8 mouse cellular contexts compared by ENCODE assay signal in genomic region chr17:44733544-44734310, GRCm38 (mm10). TPM values are rescaled to one million over a fixed set of nuclear protein-coding genes. Genes with fewer than 3 reads are reported as not detected.
DNase-seq lines count a peak whose midpoint lies in the region; ATAC-seq and TF ChIP-seq lines count a peak whose summit lies in the region.

No protein-coding gene starts in this region.

- H3K27me3 ChIP-seq in heart, postnatal 0 days (ENCODE audit: control insufficient read depth, insufficient read depth, low read length): peaks cover 72% of the 10 kb centered on the region
- H3K27me3 ChIP-seq in midbrain, embryonic 10.5 days (ENCODE audit: low read depth, poor library complexity, severe bottlenecking): peaks cover 99% of the 10 kb centered on the region

- TF ChIP-seq CTCF in bone marrow, adult 2 months (IDR thresholded peaks at IDR 0.05; ENCODE audit: control insufficient read depth, insufficient read depth, low read length): no peak
- no peak for TF ChIP-seq CTCF in heart, postnatal 0 days (IDR thresholded peaks at IDR 0.05; ENCODE audit: low read depth)

- H3K27ac ChIP-seq in bone marrow, adult 2 months (ENCODE audit: control insufficient read depth, insufficient read depth, low read depth, low read length, poor library complexity): peak overlapping the region; percentile 98
- H3K27ac ChIP-seq in heart, postnatal 0 days (ENCODE audit: low read depth): no peak overlapping the region
- H3K27ac ChIP-seq in midbrain, embryonic 10.5 days (replicated peaks): no peak overlapping the region

- no peak for TF ChIP-seq EP300 in heart, postnatal 0 days (IDR thresholded peaks at IDR 0.05; ENCODE audit: low read depth)

- peak overlapping the region; percentile 90 for H3K4me3 ChIP-seq in bone marrow, adult 2 months (replicated peaks; ENCODE audit: control insufficient read depth, low read depth, low read length)
- peak overlapping the region; percentile 67 for H3K4me3 ChIP-seq in heart, postnatal 0 days (ENCODE audit: low read depth, low read length)
- peak overlapping the region; percentile 71 for H3K4me3 ChIP-seq in midbrain, embryonic 10.5 days

- WGBS in bone marrow, adult 2 months: 2% methylated on average over 23 of the region's 23 CpGs
- WGBS in heart, postnatal 0 days: 12% methylated on average over 23 of the region's 23 CpGs
- 1% methylated on average over 23 of the region's 23 CpGs for WGBS in midbrain, embryonic 10.5 days

- no peaks in the 10 kb centered on the region; the same call in 1 of the 2 replicates for H3K4me1 ChIP-seq in bone marrow, adult 2 months (ENCODE audit: control insufficient read depth, insufficient read depth, low read length)
- H3K4me1 ChIP-seq in heart, postnatal 0 days (ENCODE audit: control insufficient read depth, insufficient read depth): peaks cover 11% of the 10 kb centered on the region; the same call in 1 of the 2 replicates
- peaks cover 44% of the 10 kb centered on the region for H3K4me1 ChIP-seq in midbrain, embryonic 10.5 days

- DNase-seq in kidney, postnatal 10 days: peak; percentile 31
- no peak for DNase-seq in kidney, postnatal 25 days
- no peak for DNase-seq in heart, postnatal 0 days (ENCODE audit: low spot score)
- no peak for DNase-seq in midbrain, embryonic 10.5 days (ENCODE audit: low spot score)
- no peak for DNase-seq in right cerebral cortex, postnatal 4 days
- DNase-seq in T-cell, adult 2 months (ENCODE audit: low spot score): no peak
- DNase-seq in right cerebral cortex, postnatal 36 days (ENCODE audit: low spot score in 2 of 2): no peak

- no peaks in the 10 kb centered on the region for H3K9me3 ChIP-seq in heart, postnatal 0 days (replicated peaks; ENCODE audit: control insufficient read depth, low read length)
- H3K9me3 ChIP-seq in midbrain, embryonic 10.5 days (replicated peaks): no peaks in the 10 kb centered on the region

- TF ChIP-seq POLR2A in bone marrow, adult 2 months (IDR thresholded peaks at IDR 0.05; ENCODE audit: borderline replicate concordance, control insufficient read depth, low read depth, low read length): no peak

- H3K9ac ChIP-seq in heart, postnatal 0 days (replicated peaks; ENCODE audit: low read depth, low read length): no peak overlapping the region

- H3K36me3 ChIP-seq in heart, postnatal 0 days (replicated peaks; ENCODE audit: control insufficient read depth, insufficient read depth, low read length): no peaks in the 10 kb centered on the region
- H3K36me3 ChIP-seq in midbrain, embryonic 10.5 days: no peaks in the 10 kb centered on the region

- H3K4me2 ChIP-seq in heart, postnatal 0 days (ENCODE audit: low read depth, low read length): peak overlapping the region; percentile 79

- no peak for ATAC-seq in heart, postnatal 0 days (ENCODE audit: insufficient read depth, low read depth)

RNA-seq across cellular contexts. Expression of gene Supt3, which starts 43.2 kb away (rescaled TPM):
- 9.5 and 12.6 TPM in 2 replicates for polyA plus RNA-seq in bone marrow, adult 2 months (2011; ENCODE audit: insufficient read depth, insufficient read length, low replicate concordance, missing spikeins)
- total RNA-seq in heart, postnatal 0 days (2014; rRNA removed; ENCODE audit: low replicate concordance): 4.3 and 7.2 TPM in 2 replicates
- polyA plus RNA-seq in heart, postnatal 0 days (2015; fragmentation: Nextera tagmentation; extraction: Ambion mirVana): 19.5 and 20.0 TPM in 2 replicates
- polyA plus RNA-seq in midbrain, embryonic 10.5 days (2016; fragmentation: Nextera tagmentation; extraction: Ambion mirVana): 23.4 and 26.0 TPM in 2 replicates
